Mouse (Mus musculus) brain, embryonic 14.5 days (tissue): ENCODE results near the gene Rbbp5. TPM values are rescaled to one million over a fixed set of nuclear protein-coding genes. Genes with fewer than 3 reads are reported as not detected.

ENCODE experiments used
- DNase-seq: peaks from one replicate; pipeline ENCODE4 v3.0.0-alpha.2; 2011; ENCODE audit warnings: low read depth
- CTCF ChIP-seq: fragments of 200-500 bp; IDR thresholded peaks from 2 replicates; pipeline ENCODE4 v1.5.1; 2012; ENCODE audit warnings: inconsistent platforms, mild to moderate bottlenecking, moderate library complexity, borderline replicate concordance; ENCODE audit not compliant: insufficient read depth, insufficient read length; ENCODE audit errors: extremely low read depth
- POLR2A ChIP-seq: fragments of 200-500 bp; IDR thresholded peaks from 2 replicates; pipeline ENCODE4 v1.6.1; 2012; ENCODE audit warnings: mild to moderate bottlenecking, inconsistent platforms, borderline replicate concordance; ENCODE audit not compliant: poor library complexity, insufficient read depth, insufficient read length, severe bottlenecking; ENCODE audit errors: extremely low read depth
- polyA plus RNA-seq: library from polyadenylated mRNA; depleted of rRNA; stranded (reverse); fragments of >200 nt; gene quantifications from 2 replicates; pipeline ENCODE4 v1.2.3, GENCODE M21; 2012; rRNA removed

Rbbp5 gene
- 51.7 and 54.8 TPM in 2 replicates for polyA plus RNA-seq

GRCm38 (mm10) chr1:132476928-132477691 is at the start of gene Rbbp5:
TSS of gene Rbbp5 (plus strand) at chr1:132477365.
- peak; percentile 96 for DNase-seq
- TF ChIP-seq CTCF, result no peak
- peak; percentile 39; the same call in 1 of the 2 replicates for TF ChIP-seq POLR2A

GRCm38 (mm10) chr1:132430818-132431217 is 46.3 kb upstream of the Rbbp5 start:
- TF ChIP-seq POLR2A, result no peak
- no peak for TF ChIP-seq CTCF

GRCm38 (mm10) chr1:132431716-132432115 is 45.4 kb upstream of the Rbbp5 start:
- peak; percentile 79 for DNase-seq
- TF ChIP-seq POLR2A, result no peak
- TF ChIP-seq CTCF, result no peak

More at GRCm38 (mm10) chr1:132430818-132431217, 46.3 kb upstream of the Rbbp5 start:
- peak; percentile 90 for DNase-seq

DNA sequence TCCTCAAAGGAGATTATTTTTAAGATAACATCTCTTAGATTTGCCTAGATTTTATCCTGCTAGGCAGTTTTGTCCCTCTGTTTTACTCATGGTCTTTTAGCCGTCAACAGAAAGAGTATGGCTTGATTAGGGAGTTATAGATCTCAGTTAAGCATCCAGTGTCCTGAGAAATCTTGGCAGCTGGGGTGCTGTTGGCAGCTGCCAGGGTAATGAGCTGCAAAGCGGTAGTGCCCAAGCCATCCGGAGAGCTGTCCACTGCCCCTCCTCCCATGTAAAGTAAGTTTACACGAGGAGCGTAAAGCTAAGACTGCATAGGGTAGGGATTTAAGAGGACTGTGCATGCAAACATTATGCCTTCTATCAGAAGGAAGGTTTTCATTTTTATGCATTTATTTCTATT is 43.8 kb upstream of the Rbbp5 start:
- TF ChIP-seq POLR2A (no peak), CTCF (no peak)
- DNase-seq, result peak; percentile 61

DNA sequence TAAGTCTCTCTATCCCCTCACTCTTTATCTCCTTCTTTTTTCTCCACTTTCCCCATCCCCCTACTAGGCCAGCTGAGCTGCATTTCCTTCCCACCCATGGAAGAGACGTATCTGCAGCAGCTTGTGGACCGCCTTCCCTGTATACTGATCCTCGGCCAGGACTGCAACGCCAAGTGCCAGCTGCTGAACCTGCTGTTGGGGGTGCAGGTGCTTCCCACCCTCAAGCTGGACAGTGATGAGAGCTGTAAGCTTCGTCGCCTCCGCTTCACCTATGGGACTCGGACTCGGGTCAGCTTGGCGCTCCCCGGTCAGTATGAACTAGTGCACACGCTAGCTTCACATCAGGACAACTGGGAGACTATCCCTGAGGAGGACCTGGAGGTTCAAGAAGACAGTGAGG is 43.1 kb upstream of the Rbbp5 start:
- no peak for DNase-seq

GRCm38 (mm10) chr1:132436320-132436958 is 40.7 kb upstream of the Rbbp5 start:
- DNase-seq, result no peak
- no peak for TF ChIP-seq POLR2A
- no peak for TF ChIP-seq CTCF

More for the DNA sequence above, 43.1 kb upstream of the Rbbp5 start:
- TF ChIP-seq CTCF (no peak), POLR2A (no peak)

- DNase-seq, result no peak
- no peak for TF ChIP-seq POLR2A
- no peak for TF ChIP-seq CTCF
These were observed 40.2 kb upstream of the Rbbp5 start for GRCm38 (mm10) chr1:132436960-132437359.

DNA sequence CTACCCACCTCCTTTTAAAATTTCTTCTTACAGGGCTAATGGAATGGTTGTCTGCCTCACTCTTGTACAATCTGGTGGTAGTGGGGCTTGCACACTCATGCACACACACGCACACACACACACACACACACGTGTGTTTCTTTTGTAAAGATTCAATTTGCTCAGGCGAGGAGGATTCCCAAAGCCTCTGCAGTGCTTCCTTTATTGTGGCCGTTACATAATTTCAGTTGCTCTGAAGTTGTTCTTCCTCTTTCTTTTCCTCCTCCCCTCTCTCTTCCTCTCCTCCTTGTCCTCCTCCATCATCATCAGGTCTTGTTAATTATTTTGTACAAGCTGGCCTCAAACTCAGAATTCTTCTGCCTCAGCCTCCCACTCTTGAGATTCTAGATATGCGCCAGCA is 39.8 kb upstream of the Rbbp5 start:
- no peak for DNase-seq

DNA sequence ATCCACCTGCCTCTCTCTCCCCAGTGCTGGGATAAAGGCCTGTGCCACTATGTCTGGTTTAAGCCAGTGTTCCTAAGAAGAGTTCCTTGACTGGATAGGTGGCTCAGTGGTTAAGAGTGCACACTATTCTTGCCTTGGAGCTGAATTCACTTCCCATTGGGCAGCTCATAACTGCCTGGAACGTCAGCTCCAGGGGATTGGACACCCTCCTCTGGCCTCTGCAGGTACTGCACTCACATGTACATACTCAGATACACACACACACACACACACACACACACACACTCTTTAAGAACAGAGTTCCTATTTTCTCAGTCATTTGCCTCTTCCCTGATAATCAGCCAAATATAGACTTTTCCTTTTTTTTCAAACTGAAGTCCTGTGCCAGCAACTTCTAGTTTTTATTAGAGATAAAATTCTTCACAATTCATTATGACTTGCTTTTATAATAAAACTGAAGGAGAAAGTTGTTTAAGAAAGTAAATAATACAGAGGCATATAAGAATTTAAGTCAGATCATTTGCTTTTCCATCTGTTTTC is 36.2 kb upstream of the Rbbp5 start:
- TF ChIP-seq CTCF (peak; percentile 12; the same call in 1 of the 2 replicates), POLR2A (no peak)
- no peak for DNase-seq

More for the DNA sequence above, 39.8 kb upstream of the Rbbp5 start:
- TF ChIP-seq CTCF (no peak), POLR2A (no peak)

GRCm38 (mm10) chr1:132449742-132450141 is 27.4 kb upstream of the Rbbp5 start:
- TF ChIP-seq POLR2A, result no peak
- TF ChIP-seq CTCF, result no peak
- DNase-seq, result no peak

DNA sequence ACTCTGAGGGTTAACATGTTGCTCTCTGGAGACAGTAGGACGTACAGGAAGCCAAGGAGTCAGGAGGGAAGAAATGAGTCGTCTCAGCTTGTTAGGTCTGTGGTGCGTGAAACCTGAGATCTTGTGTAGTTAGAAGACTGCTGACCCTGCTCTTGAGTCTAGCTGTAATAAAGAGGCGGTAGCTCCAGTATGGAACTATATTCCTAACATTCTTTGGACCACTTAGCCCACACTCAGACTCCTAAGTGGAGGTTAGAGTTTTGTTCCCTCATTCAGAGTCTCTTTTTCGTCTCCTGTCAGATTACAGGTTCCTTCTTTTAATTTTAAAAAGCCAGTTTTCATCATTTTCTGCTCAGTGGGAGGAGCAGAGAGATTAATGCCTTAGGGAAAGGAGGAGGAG is 12.5 kb upstream of the Rbbp5 start:
- no peak for DNase-seq

More for the DNA sequence above, 12.5 kb upstream of the Rbbp5 start:
- TF ChIP-seq CTCF (no peak), POLR2A (no peak)
